Mouse (Mus musculus) neural tube, embryonic 15.5 days (tissue): ENCODE measurements around the gene Klc1. TPM values are rescaled to one million over a fixed set of nuclear protein-coding genes. Genes with fewer than 3 reads are reported as not detected.
A peak's percentile ranks its signal among the peaks of the same experiment; 100 is the strongest.

Experiments used
- ATAC-seq: fragments of 200-750 bp; cut with Nextera tagmentation; 2 replicates; pipeline ENCODE4 v1.8.0; 2017; ENCODE audit warnings: mild to moderate bottlenecking, moderate TSS enrichment, moderate library complexity; ENCODE audit not compliant: low FRiP score
- H3K27ac ChIP-seq: fragments of 300-500 bp; sonication (generic); replicated peaks from 2 replicates; pipeline ENCODE4 v1.5.1; 2015; ENCODE audit warnings: mild to moderate bottlenecking, inconsistent platforms
- H3K27me3 ChIP-seq: fragments of 300-500 bp; sonication (generic); replicated peaks from 2 replicates; pipeline ENCODE4 v1.6.1; 2015; ENCODE audit warnings: inconsistent platforms
- H3K36me3 ChIP-seq: fragments of 300-500 bp; sonication (generic); 2 replicates; pipeline ENCODE4 v1.6.1; 2015; ENCODE audit warnings: inconsistent platforms
- H3K4me1 ChIP-seq: fragments of 300-500 bp; sonication (generic); 2 replicates; pipeline ENCODE4 v1.6.1; 2015; ENCODE audit warnings: inconsistent platforms
- H3K4me2 ChIP-seq: fragments of 300-500 bp; sonication (generic); 2 replicates; pipeline ENCODE4 v1.6.1; 2015; ENCODE audit warnings: inconsistent platforms, mild to moderate bottlenecking, moderate library complexity
- H3K4me3 ChIP-seq: fragments of 300-500 bp; sonication (generic); replicated peaks from 2 replicates; pipeline ENCODE4 v1.5.1; 2015; ENCODE audit warnings: mild to moderate bottlenecking, inconsistent platforms
- H3K9ac ChIP-seq: fragments of 300-500 bp; sonication (generic); replicated peaks from 2 replicates; pipeline ENCODE4 v1.6.1; 2015; ENCODE audit warnings: mild to moderate bottlenecking, inconsistent platforms
- H3K9me3 ChIP-seq: fragments of 300-500 bp; sonication (generic); replicated peaks from 2 replicates; pipeline ENCODE4 v1.6.1; 2016; ENCODE audit warnings: inconsistent platforms
- WGBS: fragments of 180-500 bp; shearing (Covaris S2); methylation state at CpG from one replicate; pipeline ENCODE4 v1.1.7; 2015; ENCODE audit warnings: mixed read lengths; 5-methylcytosine and 5-hydroxymethylcytosine counted together
- polyA plus RNA-seq: library from polyadenylated mRNA; unstranded; fragments of >200 nt; fragmentation: Nextera tagmentation; extraction: Ambion mirVana; gene quantifications from 2 replicates; pipeline ENCODE4 v1.2.1, GENCODE M21; 2015

The Klc1 gene
- polyA plus RNA-seq, 1 experiment from 2014 or later = 568 TPM

DNA sequence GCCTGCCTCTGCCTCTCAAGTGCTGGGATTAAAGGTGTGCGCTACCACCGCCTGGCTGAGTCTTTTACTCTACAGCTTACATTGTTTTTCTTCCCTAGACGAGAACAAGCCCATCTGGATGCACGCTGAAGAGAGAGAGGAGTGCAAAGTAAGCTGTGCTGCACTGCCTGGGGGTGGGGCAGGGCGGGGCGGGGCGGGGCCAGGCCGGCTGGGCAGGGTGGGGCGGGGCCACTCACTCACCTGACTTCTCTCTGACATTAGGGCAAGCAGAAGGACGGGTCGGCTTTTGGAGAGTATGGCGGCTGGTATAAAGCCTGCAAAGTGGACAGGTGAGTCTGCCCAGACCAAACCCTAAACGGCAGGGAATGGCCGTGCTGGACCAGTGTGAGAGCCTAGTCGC lies 26.5 kb downstream of the Klc1 start:
- no peak overlapping the region for H3K27ac ChIP-seq
- no peak overlapping the region for H3K4me2 ChIP-seq
- peaks cover 94% of the 10 kb centered on the region for H3K36me3 ChIP-seq
- no peak overlapping the region for H3K9ac ChIP-seq
- no peaks in the 10 kb centered on the region for H3K27me3 ChIP-seq
- 78% methylated on average over 15 of the region's 15 CpGs for WGBS
- H3K4me1 ChIP-seq = no peaks in the 10 kb centered on the region
- no peak overlapping the region for H3K4me3 ChIP-seq
- H3K9me3 ChIP-seq = no peaks in the 10 kb centered on the region
- no peak for ATAC-seq

DNA sequence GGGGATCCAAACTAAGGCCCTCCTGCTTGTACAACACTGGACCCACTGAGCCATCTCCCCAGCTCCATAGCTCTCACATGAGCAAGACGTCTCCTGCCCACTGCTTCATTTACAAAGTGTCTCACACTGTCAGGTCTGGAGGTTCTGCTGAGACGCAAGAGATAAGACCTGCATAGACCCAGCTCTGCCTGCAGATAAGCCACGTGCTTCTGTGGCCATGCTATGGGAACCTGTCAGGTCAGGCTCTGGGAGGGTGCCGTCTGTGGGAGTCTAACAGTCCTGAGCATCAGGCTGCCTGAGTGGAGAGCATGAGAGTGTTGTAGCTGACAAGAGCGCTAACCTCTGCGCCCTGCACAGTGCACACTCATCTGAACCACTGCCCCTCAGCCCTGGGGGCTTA lies 28.4 kb downstream of the Klc1 start:
- Histone ChIP-seq H3K9ac (no peak overlapping the region), H3K4me2 (no peak overlapping the region), H3K4me1 (no peaks in the 10 kb centered on the region), H3K27me3 (no peaks in the 10 kb centered on the region), H3K4me3 (no peak overlapping the region), H3K9me3 (no peaks in the 10 kb centered on the region), H3K27ac (no peak overlapping the region), H3K36me3 (peaks cover 93% of the 10 kb centered on the region)
- no peak for ATAC-seq
- WGBS = 94% methylated on average over 6 of the region's 6 CpGs

DNA sequence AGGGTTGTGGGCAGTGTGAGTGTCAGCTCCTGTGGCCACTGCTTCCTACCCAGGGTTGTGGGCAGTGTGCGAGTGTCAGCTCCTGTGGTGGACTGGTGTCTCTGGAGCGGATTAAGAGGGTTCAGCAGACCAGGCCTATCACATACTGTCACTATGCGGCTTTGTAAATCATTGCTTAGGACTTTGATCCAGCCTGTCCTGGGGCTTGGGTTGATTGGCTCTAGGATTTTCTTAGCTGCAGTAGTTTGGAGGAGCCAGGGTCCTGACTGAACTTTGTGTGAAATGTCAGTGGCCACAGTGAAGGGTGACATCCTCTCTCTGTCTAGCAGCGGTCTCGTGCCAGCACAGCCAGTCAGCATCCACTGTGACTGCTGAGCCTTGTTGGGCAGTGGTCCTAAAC lies 31.4 kb downstream of the Klc1 start:
- Histone ChIP-seq H3K9ac (no peak overlapping the region), H3K27ac (no peak overlapping the region), H3K4me3 (no peak overlapping the region), H3K9me3 (no peaks in the 10 kb centered on the region), H3K27me3 (no peaks in the 10 kb centered on the region), H3K4me1 (no peaks in the 10 kb centered on the region), H3K4me2 (no peak overlapping the region), H3K36me3 (peaks cover 88% of the 10 kb centered on the region)
- no peak for ATAC-seq
- 96% methylated on average over 5 of the region's 5 CpGs for WGBS

DNA sequence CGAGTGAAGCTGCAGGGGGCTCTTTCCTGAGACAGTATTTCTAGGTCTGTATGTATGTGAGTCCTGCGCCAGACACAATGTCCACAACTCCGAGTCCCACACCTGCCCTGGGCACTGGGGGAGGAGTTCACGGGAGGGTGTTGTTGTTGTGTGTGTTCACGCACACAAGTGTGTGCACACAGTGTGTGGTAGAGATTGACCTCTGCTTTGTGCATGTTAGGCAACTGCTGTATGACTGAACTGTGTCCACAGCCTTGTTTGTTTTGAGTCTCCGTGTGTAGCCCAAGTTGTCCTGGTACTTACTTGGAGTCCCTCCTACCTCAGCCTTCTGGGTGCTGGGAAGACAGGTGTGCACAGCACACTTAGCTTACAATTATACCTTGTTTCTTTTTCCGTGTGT lies 32.0 kb downstream of the Klc1 start:
- no peaks in the 10 kb centered on the region for H3K9me3 ChIP-seq
- no peaks in the 10 kb centered on the region for H3K4me1 ChIP-seq
- no peak overlapping the region for H3K9ac ChIP-seq
- H3K27me3 ChIP-seq = no peaks in the 10 kb centered on the region
- no peak overlapping the region for H3K4me2 ChIP-seq
- ATAC-seq = no peak
- WGBS = 90% methylated on average over 7 of the region's 7 CpGs
- H3K4me3 ChIP-seq = no peak overlapping the region
- H3K36me3 ChIP-seq = peaks cover 90% of the 10 kb centered on the region
- H3K27ac ChIP-seq = no peak overlapping the region

DNA sequence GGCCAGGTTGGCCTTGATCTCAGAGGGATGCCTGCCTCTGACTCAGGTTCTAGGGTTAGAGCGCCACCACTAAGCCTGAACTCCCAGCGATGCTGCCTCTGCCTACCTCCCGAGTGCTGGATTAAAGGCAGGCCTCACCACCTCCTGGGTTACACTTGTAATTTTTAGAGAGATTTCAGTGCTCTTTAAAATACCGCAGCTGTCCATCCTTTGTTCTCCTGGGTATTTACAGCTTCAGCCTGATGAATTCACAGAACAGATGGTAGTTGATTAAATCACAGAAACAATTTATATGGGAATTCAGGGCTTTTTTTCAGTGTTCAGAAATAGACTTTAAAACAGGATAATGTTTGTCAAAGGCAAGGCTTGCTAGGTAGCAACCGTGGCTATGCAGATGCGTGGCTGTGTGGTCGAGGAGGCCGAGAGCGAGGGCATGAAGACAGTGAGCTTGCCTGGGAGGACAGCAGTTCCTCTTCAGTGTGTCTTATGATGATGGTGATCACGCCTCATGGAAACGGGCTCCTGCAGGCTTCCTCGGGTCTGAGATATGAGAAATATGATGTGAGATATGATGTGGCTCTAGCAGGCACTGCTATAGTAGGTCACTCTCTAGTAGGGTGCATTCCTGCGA lies 32.9 kb downstream of the Klc1 start:
- H3K27ac ChIP-seq = 0 out of 2 replicates have a peak overlapping the region, but pooled peaks have one; percentile 66
- peaks cover 90% of the 10 kb centered on the region for H3K36me3 ChIP-seq
- H3K9ac ChIP-seq = no peak overlapping the region

DNA sequence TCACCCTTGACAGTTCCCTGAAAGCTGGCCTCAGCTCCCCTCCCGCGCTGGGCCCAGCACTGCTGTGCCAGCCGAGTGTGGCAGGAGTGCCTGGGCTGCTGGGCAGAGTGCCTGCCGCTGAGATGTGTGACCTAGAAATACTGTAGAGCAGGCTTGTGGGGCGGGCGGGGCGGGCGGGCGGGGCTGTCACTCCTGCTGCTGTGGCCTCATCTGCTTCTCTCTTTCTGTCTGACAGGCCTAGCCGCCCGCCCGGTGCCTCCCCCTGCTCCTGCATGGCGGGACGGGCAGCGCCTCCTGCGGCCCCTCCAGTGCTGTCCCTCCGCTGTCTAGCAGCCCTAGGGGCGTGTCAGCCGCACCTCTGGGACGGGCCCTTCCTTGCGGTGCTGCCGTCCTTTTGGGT lies 35.5 kb downstream of the Klc1 start:
- no peak overlapping the region for H3K9ac ChIP-seq
- WGBS = 80% methylated on average over 22 of the region's 22 CpGs
- no peaks in the 10 kb centered on the region for H3K27me3 ChIP-seq
- no peaks in the 10 kb centered on the region for H3K9me3 ChIP-seq
- no peak overlapping the region for H3K27ac ChIP-seq
- H3K36me3 ChIP-seq = peaks cover 78% of the 10 kb centered on the region
- H3K4me2 ChIP-seq = no peak overlapping the region
- no peaks in the 10 kb centered on the region for H3K4me1 ChIP-seq
- no peak overlapping the region for H3K4me3 ChIP-seq
- no peak for ATAC-seq

More for the DNA sequence above, 32.9 kb downstream of the Klc1 start:
- Histone ChIP-seq H3K4me2 (no peak overlapping the region), H3K4me1 (no peaks in the 10 kb centered on the region), H3K27me3 (no peaks in the 10 kb centered on the region), H3K4me3 (no peak overlapping the region), H3K9me3 (no peaks in the 10 kb centered on the region)
- 69% methylated on average over 13 of the region's 13 CpGs for WGBS
- ATAC-seq = no peak

DNA sequence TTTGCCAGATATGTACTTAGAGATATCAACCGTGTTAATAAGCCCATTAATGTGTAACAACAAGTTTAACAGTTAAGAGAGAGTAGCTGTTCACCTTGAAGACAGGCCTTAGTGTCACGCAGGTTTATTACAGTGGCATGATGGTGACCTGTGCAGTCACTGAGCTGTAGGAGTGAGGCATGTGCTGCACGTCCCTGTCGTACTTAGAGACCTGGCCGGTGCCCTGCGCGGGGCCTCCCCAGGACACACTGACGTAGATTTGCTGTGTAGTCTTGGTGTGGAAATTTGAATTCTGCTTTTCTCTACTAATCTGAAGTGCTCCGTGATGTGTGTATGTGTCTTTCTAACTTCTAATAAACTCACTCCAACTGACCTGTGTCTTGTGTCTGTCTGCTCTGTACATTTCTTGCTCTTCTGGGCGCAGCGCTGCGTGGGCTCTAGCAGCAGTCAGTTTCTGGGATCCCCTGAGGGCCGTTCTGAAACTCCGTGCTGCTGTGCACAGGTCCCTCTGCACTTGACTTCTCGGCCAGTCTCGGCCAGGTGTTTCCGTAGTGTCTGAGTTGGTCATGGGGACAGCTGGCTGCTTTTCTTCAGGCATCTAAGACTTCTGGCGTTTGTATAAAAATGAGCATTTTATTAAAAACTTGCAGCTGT lies 36.0 kb downstream of the Klc1 start:
- Histone ChIP-seq H3K4me2 (no peak overlapping the region), H3K9ac (no peak overlapping the region), H3K4me1 (no peaks in the 10 kb centered on the region), H3K27ac (no peak overlapping the region), H3K4me3 (no peak overlapping the region), H3K36me3 (peaks cover 72% of the 10 kb centered on the region), H3K27me3 (no peaks in the 10 kb centered on the region), H3K9me3 (no peaks in the 10 kb centered on the region)
- no peak for ATAC-seq
- 93% methylated on average over 18 of the region's 18 CpGs for WGBS

DNA sequence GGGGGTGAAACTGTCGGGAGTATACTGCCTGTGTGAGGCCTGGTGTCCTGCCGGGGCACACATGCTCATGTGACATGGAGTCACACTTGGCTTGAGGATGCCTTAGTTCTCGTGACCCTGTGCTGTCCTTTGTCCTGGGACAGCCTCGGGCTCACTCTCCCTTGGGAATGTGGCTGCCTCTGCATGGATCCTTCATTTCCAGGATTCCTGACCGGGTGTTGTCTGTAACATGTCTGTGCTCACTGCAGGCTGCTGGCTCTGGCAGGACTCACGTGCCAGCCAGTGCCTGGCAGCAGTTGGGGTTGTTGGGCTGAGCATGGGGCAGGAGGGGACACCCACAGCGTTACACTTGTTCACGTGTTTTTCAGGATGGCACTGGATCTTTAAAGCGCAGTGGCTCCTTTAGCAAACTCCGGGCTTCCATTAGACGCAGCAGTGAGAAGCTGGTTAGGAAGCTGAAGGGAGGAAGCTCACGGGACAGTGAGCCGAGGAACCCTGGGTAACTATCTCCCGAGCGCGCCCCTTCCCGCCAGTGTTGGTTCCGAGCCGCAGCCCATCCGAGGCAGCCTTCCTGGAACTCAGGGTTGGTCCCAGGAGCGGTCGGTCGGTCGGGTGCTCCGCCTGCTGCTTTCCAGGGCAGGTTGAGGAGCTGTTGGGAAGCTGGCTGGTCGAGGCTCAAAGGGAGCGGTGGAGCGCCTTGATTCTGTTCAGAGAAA lies 36.7 kb downstream of the Klc1 start:
- no peak overlapping the region for H3K4me2 ChIP-seq
- H3K27ac ChIP-seq = no peak overlapping the region
- no peak overlapping the region for H3K9ac ChIP-seq
- ATAC-seq = no peak
- H3K36me3 ChIP-seq = peaks cover 65% of the 10 kb centered on the region
- no peaks in the 10 kb centered on the region for H3K27me3 ChIP-seq
- H3K9me3 ChIP-seq = no peaks in the 10 kb centered on the region
- no peaks in the 10 kb centered on the region for H3K4me1 ChIP-seq
- H3K4me3 ChIP-seq = no peak overlapping the region
- WGBS = 89% methylated on average over 28 of the region's 28 CpGs

DNA sequence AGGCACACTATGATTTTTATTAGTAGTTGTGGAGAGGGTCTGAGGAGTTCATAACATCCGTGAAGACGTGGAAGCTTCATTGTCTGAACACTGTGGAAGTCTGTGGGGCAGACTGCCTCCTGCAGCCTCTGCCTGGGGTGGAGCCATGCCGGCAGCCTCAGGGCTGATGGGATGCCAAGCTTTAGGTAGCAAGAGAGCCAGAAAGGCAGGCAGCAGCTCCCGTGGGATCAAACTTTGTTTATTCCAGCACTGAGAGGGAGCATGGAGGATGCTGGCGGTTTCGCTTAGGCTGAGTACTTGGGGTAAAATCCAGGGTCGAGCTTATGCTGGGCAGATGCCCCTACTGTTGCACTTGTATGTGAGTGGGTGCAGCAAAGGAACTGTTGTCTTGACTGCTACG lies 38.6 kb downstream of the Klc1 start:
- no peak overlapping the region for H3K4me2 ChIP-seq
- H3K27me3 ChIP-seq = no peaks in the 10 kb centered on the region
- no peaks in the 10 kb centered on the region for H3K4me1 ChIP-seq
- H3K4me3 ChIP-seq = no peak overlapping the region
- peaks cover 56% of the 10 kb centered on the region for H3K36me3 ChIP-seq
- H3K27ac ChIP-seq = no peak overlapping the region
- ATAC-seq = no peak
- 80% methylated on average over 8 of the region's 8 CpGs for WGBS
- no peaks in the 10 kb centered on the region for H3K9me3 ChIP-seq
- H3K9ac ChIP-seq = no peak overlapping the region

DNA sequence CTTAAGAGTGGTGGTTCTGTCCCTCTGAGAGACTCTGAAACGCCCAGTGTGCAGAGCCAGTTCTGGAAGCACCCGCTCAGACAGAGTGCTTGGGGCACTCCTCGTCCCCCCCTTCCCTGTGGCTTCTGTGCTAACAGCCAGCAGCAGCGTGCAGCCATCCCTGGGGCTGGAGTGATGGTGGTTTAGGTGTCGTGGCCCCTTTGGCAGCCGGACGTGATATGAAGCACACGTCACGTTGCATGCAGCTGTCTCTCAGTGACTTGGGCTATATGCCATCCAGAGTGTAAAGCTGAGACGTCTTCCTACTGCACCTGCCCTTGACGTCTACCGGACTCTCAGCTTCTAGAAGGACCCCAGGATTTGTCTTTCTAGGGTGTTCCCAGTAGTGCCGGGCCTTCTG lies 39.8 kb downstream of the Klc1 start:
- no peak overlapping the region for H3K4me3 ChIP-seq
- no peak overlapping the region for H3K4me2 ChIP-seq
- no peak for ATAC-seq
- no peaks in the 10 kb centered on the region for H3K4me1 ChIP-seq
- 96% methylated on average over 13 of the region's 13 CpGs for WGBS
- no peak overlapping the region for H3K27ac ChIP-seq
- no peaks in the 10 kb centered on the region for H3K27me3 ChIP-seq
- no peak overlapping the region for H3K9ac ChIP-seq
- peaks cover 53% of the 10 kb centered on the region for H3K36me3 ChIP-seq
- H3K9me3 ChIP-seq = no peaks in the 10 kb centered on the region

DNA sequence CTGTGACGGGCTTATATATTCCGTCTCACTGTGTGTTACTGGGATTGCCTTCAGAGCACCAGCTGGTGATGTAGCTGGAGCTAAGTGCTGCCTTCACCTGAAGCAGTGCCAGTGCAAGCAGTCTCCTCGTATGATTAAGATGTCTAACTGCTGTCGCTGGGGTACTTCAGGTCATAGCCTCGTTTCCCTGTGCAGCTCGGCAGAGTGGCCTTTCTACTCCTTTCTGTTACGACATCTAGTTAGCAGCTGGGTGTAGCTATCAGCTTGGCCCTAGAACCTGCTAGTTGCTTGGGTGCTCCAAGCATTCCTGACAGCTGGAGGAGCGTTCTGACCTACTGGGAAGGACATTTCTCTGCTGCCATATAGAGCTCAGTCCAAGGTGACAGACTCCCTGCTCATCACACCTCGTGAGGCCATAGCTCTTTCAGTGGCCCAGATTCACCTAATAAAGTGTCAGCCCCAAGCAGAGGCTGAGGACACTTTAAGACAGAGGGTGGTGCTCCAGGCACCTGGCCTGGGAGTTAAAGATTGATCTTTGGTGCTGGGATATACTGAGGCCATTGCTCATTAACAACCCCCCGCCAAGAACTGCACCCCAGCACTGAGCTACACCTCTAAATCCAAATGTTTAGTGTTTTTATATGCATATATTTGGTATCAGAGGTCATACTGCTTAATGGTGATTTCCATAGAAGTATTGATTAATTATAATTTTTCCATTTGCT lies 42.0 kb downstream of the Klc1 start:
- H3K36me3 ChIP-seq = peaks cover 51% of the 10 kb centered on the region
- H3K4me1 ChIP-seq = no peaks in the 10 kb centered on the region
- no peak overlapping the region for H3K9ac ChIP-seq
- no peak overlapping the region for H3K4me3 ChIP-seq
- whole genome bisulfite sequencing = 90% methylated on average over 10 of the region's 10 CpGs
- H3K27ac ChIP-seq = no peak overlapping the region
- no peak for ATAC-seq
- H3K4me2 ChIP-seq = no peak overlapping the region
- H3K27me3 ChIP-seq = no peaks in the 10 kb centered on the region
- no peaks in the 10 kb centered on the region for H3K9me3 ChIP-seq
